Mouse (Mus musculus): ENCODE measurements around the gene Dusp7. TPM values are rescaled to one million over a fixed set of nuclear protein-coding genes. Genes with fewer than 3 reads are reported as not detected.

Gene Dusp7
- polyA plus RNA-seq, 1 experiment from 2014 or later: 28.7 TPM

DNA sequence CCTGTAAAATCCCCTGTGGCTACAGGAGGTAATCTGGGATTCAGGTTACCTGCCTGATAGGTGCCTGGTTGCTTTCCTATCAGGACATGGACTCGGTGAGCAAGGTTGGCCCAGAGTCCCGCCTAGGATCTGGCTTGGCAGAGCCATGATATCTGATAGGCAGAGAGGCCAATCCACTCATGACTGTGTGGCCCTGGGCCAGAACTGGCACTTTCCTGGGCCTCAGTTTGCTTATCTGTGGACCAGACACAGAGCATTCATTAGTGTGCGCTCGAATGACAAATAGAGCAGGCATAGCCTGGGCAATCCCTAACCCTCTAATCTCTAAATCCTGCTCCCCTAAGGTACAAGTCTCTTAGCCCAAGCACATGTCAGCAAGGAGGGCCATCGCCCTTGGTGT is 33.7 kb downstream of the Dusp7 start:
- WGBS: 85% methylated on average over 5 of the region's 5 CpGs
- H3K27ac ChIP-seq (ENCODE audit: low read depth, low read length): no peak overlapping the region
- no peaks in the 10 kb centered on the region for H3K36me3 ChIP-seq (ENCODE audit: control insufficient read depth, insufficient read depth, low read length)
- H3K9me3 ChIP-seq (ENCODE audit: control insufficient read depth, low read length): no peaks in the 10 kb centered on the region
- no peak for DNase-seq (ENCODE audit: low spot score)
- H3K4me3 ChIP-seq (ENCODE audit: low read depth, low read length): no peak overlapping the region
- no peak overlapping the region for H3K9ac ChIP-seq (ENCODE audit: low read length)
- no peak overlapping the region for H3K4me2 ChIP-seq (ENCODE audit: low read depth)
- H3K4me1 ChIP-seq (ENCODE audit: control insufficient read depth, insufficient read depth, low read length): no peaks in the 10 kb centered on the region
- no peak for ATAC-seq (ENCODE audit: insufficient read depth, low FRiP score, low TSS enrichment)
- H3K27me3 ChIP-seq (ENCODE audit: control insufficient read depth, insufficient read depth, low read length): no peaks in the 10 kb centered on the region

DNA sequence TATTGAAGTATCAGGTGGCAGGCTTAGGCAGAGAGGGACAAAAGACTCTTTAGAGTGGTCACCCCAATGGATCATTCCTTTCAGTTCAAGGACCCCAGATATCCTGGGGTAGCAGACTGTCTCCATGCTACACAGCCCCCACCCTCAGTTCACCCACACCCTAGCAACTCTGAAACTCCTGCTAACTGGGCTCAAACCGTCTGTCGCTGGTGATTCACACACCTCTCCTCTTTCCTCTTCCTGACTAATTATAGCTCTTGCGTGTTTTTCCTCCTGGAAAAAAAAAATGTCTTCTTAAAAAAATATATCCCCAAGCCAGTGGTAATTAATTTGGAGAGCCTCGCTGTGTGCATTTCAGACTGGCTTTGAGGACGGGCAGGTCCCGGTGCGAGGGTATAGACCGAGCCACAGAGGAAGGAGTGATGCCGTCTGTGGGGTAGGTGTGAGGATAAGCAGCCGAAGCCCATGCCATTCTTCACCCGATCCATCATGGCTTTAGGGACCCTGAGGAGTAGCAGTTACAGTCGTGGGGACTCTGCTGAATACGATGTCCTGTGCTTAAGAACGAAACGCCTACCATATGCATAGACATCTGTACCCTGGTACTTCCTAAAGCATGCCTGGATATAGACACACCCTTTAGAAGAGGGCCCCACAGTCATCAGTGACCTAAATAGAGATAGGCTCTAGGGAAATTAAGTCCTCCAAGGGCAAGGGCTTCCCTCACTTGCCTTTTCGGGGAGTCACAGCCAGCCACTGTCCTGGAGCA is 34.4 kb downstream of the Dusp7 start:
- H3K9ac ChIP-seq (ENCODE audit: low read length): no peak overlapping the region
- 84% methylated on average over 16 of the region's 16 CpGs for WGBS

DNA sequence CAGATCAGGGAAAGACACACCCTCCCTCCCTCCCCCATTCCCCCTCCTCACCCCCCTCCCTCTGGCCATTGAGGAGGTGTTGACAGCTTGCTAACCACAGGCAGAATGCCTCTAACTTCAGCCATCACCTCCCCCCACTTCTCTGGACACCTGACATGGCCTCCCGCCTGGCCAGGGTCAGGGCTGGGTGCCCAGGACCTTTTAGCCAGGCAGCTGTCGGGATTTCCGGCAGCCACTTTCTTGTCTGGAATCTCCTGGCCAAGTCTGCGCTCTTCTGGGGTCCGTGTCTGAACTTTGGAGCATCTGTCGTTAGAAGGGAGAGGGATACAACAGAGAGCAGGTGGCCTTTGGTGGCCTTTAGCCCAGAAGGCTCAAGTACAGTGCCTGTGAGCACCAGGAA is 36.8 kb downstream of the Dusp7 start:
- ATAC-seq (ENCODE audit: insufficient read depth, low FRiP score, low TSS enrichment) (no peak), DNase-seq (ENCODE audit: low spot score) (no peak)
- Histone ChIP-seq H3K9me3 (ENCODE audit: control insufficient read depth, low read length) (no peaks in the 10 kb centered on the region), H3K4me3 (ENCODE audit: low read depth, low read length) (no peak overlapping the region), H3K27ac (ENCODE audit: low read depth, low read length) (no peak overlapping the region), H3K27me3 (ENCODE audit: control insufficient read depth, insufficient read depth, low read length) (no peaks in the 10 kb centered on the region), H3K4me1 (ENCODE audit: control insufficient read depth, insufficient read depth, low read length) (no peaks in the 10 kb centered on the region), H3K4me2 (ENCODE audit: low read depth) (no peak overlapping the region), H3K36me3 (ENCODE audit: control insufficient read depth, insufficient read depth, low read length) (no peaks in the 10 kb centered on the region), H3K9ac (ENCODE audit: low read length) (no peak overlapping the region)
- WGBS: 42% methylated on average over 6 of the region's 6 CpGs

More for the DNA sequence above, 34.4 kb downstream of the Dusp7 start:
- Histone ChIP-seq H3K4me2 (ENCODE audit: low read depth) (no peak overlapping the region), H3K4me3 (ENCODE audit: low read depth, low read length) (no peak overlapping the region), H3K9me3 (ENCODE audit: control insufficient read depth, low read length) (no peaks in the 10 kb centered on the region), H3K27me3 (ENCODE audit: control insufficient read depth, insufficient read depth, low read length) (no peaks in the 10 kb centered on the region), H3K27ac (ENCODE audit: low read depth, low read length) (no peak overlapping the region), H3K36me3 (ENCODE audit: control insufficient read depth, insufficient read depth, low read length) (no peaks in the 10 kb centered on the region), H3K4me1 (ENCODE audit: control insufficient read depth, insufficient read depth, low read length) (no peaks in the 10 kb centered on the region)
- no peak for ATAC-seq (ENCODE audit: insufficient read depth, low FRiP score, low TSS enrichment)
- no peak for DNase-seq (ENCODE audit: low spot score)

DNA sequence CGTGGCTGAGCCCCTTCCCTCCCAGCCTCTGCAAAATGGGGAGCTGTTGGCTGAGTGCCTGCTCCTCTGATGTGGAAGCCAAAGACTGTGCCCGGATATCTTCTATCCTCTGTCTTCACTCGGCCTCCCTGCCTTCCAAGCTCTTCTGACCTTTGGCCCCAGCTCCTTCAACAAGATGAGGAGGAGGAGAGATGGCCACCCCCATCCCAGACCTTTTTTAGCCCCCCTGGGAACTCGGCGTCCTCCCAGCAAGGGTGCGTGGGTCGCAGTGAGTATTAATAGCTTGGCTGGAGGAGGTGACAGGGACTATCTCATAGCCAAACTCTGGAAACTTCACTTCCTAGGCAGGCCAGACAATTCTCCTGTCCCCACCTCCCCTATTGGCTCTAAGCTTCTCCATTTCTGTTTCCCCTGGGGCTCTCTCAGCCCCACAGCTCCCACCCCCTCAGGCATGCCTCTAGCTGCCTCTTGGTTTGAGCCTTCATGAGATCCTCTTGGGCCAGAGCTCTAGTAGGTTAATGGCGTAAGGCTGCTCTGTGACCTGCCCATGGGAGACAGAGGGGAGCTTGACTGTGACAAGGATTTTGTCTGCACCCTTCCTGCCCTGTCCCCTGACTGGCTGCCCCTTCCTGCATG is 38.1 kb downstream of the Dusp7 start:
- ATAC-seq (ENCODE audit: insufficient read depth, low FRiP score, low TSS enrichment) (no peak), DNase-seq (ENCODE audit: low spot score) (no peak)
- Histone ChIP-seq H3K27ac (ENCODE audit: low read depth, low read length) (no peak overlapping the region), H3K36me3 (ENCODE audit: control insufficient read depth, insufficient read depth, low read length) (no peaks in the 10 kb centered on the region), H3K4me2 (ENCODE audit: low read depth) (no peak overlapping the region), H3K9me3 (ENCODE audit: control insufficient read depth, low read length) (no peaks in the 10 kb centered on the region), H3K4me1 (ENCODE audit: control insufficient read depth, insufficient read depth, low read length) (no peaks in the 10 kb centered on the region), H3K9ac (ENCODE audit: low read length) (no peak overlapping the region), H3K4me3 (ENCODE audit: low read depth, low read length) (no peak overlapping the region), H3K27me3 (ENCODE audit: control insufficient read depth, insufficient read depth, low read length) (no peaks in the 10 kb centered on the region)
- WGBS: 62% methylated on average over 8 of the region's 8 CpGs

GRCm38 (mm10) chr9:106409096-106409495 is 40.7 kb downstream of the Dusp7 start:
- no peak overlapping the region for H3K27ac ChIP-seq (ENCODE audit: low read depth, low read length)
- no peaks in the 10 kb centered on the region for H3K27me3 ChIP-seq (ENCODE audit: control insufficient read depth, insufficient read depth, low read length)
- H3K9me3 ChIP-seq (ENCODE audit: control insufficient read depth, low read length): no peaks in the 10 kb centered on the region
- no peaks in the 10 kb centered on the region for H3K36me3 ChIP-seq (ENCODE audit: control insufficient read depth, insufficient read depth, low read length)
- no peak for DNase-seq (ENCODE audit: low spot score)
- H3K4me1 ChIP-seq (ENCODE audit: control insufficient read depth, insufficient read depth, low read length): no peaks in the 10 kb centered on the region
- ATAC-seq (ENCODE audit: insufficient read depth, low FRiP score, low TSS enrichment): no peak
- H3K4me3 ChIP-seq (ENCODE audit: low read depth, low read length): no peak overlapping the region
- H3K9ac ChIP-seq (ENCODE audit: low read length): no peak overlapping the region
- 98% methylated on average over 4 of the region's 4 CpGs for WGBS
- no peak overlapping the region for H3K4me2 ChIP-seq (ENCODE audit: low read depth)

- H3K9me3 ChIP-seq (ENCODE audit: control insufficient read depth, low read length): no peaks in the 10 kb centered on the region
- WGBS: 52% methylated on average over 2 of the region's 2 CpGs
- H3K4me2 ChIP-seq (ENCODE audit: low read depth): no peak overlapping the region
- DNase-seq (ENCODE audit: low spot score): no peak
- H3K4me1 ChIP-seq (ENCODE audit: control insufficient read depth, insufficient read depth, low read length): no peaks in the 10 kb centered on the region
- no peak overlapping the region for H3K9ac ChIP-seq (ENCODE audit: low read length)
- no peaks in the 10 kb centered on the region for H3K36me3 ChIP-seq (ENCODE audit: control insufficient read depth, insufficient read depth, low read length)
- H3K27me3 ChIP-seq (ENCODE audit: control insufficient read depth, insufficient read depth, low read length): no peaks in the 10 kb centered on the region
- ATAC-seq (ENCODE audit: insufficient read depth, low FRiP score, low TSS enrichment): no peak
- no peak overlapping the region for H3K27ac ChIP-seq (ENCODE audit: low read depth, low read length)
- H3K4me3 ChIP-seq (ENCODE audit: low read depth, low read length): no peak overlapping the region
Measured at GRCm38 (mm10) chr9:106410086-106410650, 41.7 kb downstream of the Dusp7 start.

DNA sequence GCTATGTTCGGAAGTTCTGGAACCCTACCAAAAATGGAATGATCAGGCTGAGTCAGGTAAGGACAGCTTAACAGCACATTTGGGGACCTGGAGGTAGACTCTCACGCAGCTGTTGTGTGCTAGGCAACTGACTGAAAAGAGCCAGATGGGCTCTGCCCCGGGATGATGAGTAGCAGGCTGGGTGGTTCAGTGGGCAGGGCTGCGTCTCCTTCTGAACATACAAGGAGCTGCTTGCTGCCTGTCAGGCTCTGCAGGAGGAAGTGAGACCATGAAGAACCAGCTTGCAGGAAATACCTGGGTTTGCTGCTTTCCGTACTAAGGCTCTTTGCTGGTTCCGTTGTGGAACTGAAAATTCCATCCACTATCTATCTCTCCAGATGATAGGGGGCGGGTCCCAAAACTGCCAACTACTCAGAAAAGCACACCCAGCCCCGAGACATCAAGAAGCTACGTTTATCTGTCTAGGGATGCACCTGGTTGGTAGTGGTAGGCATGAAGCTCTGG is 42.7 kb downstream of the Dusp7 start:
- no peak overlapping the region for H3K9ac ChIP-seq (ENCODE audit: low read length)
- DNase-seq (ENCODE audit: low spot score) (no peak), ATAC-seq (ENCODE audit: insufficient read depth, low FRiP score, low TSS enrichment) (no peak)
- H3K4me1 ChIP-seq (ENCODE audit: control insufficient read depth, insufficient read depth, low read length): no peaks in the 10 kb centered on the region
- H3K4me3 ChIP-seq (ENCODE audit: low read depth, low read length): no peak overlapping the region
- no peaks in the 10 kb centered on the region for H3K9me3 ChIP-seq (ENCODE audit: control insufficient read depth, low read length)
- H3K36me3 ChIP-seq (ENCODE audit: control insufficient read depth, insufficient read depth, low read length): no peaks in the 10 kb centered on the region
- H3K27ac ChIP-seq (ENCODE audit: low read depth, low read length): no peak overlapping the region; the same call in 1 of the 2 replicates
- no peaks in the 10 kb centered on the region for H3K27me3 ChIP-seq (ENCODE audit: control insufficient read depth, insufficient read depth, low read length)
- H3K4me2 ChIP-seq (ENCODE audit: low read depth): no peak overlapping the region
- 81% methylated on average over 9 of the region's 9 CpGs for WGBS

- no peak overlapping the region; the same call in 1 of the 2 replicates for H3K27ac ChIP-seq (ENCODE audit: low read depth, low read length)
- H3K4me1 ChIP-seq (ENCODE audit: control insufficient read depth, insufficient read depth, low read length): no peaks in the 10 kb centered on the region
- DNase-seq (ENCODE audit: low spot score): no peak
- 82% methylated on average over 6 of the region's 6 CpGs for WGBS
- H3K4me3 ChIP-seq (ENCODE audit: low read depth, low read length): no peak overlapping the region
- no peaks in the 10 kb centered on the region for H3K36me3 ChIP-seq (ENCODE audit: control insufficient read depth, insufficient read depth, low read length)
- H3K27me3 ChIP-seq (ENCODE audit: control insufficient read depth, insufficient read depth, low read length): no peaks in the 10 kb centered on the region
- no peak for ATAC-seq (ENCODE audit: insufficient read depth, low FRiP score, low TSS enrichment)
- H3K4me2 ChIP-seq (ENCODE audit: low read depth): no peak overlapping the region
- H3K9me3 ChIP-seq (ENCODE audit: control insufficient read depth, low read length): no peaks in the 10 kb centered on the region
- H3K9ac ChIP-seq (ENCODE audit: low read length): no peak overlapping the region
Measured at GRCm38 (mm10) chr9:106411729-106412128, 43.3 kb downstream of the Dusp7 start.

All from neural tube, embryonic 11.5 days (tissue).